In genomic region chr12:111164310-111164751, GRCm38 (mm10) we compare ENCODE assay signal across 8 mouse cellular contexts. TPM values are rescaled to one million over a fixed set of nuclear protein-coding genes. Genes with fewer than 3 reads are reported as not detected.
DNase-seq lines count a peak whose midpoint lies in the region; ATAC-seq lines count a peak whose summit lies in the region.

No protein-coding gene starts in this region.

- H3K9me3 ChIP-seq in embryonic facial prominence, embryonic 12.5 days, result no peaks in the 10 kb centered on the region
- no peaks in the 10 kb centered on the region for H3K9me3 ChIP-seq in limb, embryonic 10.5 days (replicated peaks)
- no peaks in the 10 kb centered on the region for H3K9me3 ChIP-seq in midbrain, embryonic 12.5 days

- no peaks in the 10 kb centered on the region for H3K36me3 ChIP-seq in embryonic facial prominence, embryonic 12.5 days
- no peaks in the 10 kb centered on the region for H3K36me3 ChIP-seq in limb, embryonic 10.5 days
- H3K36me3 ChIP-seq in midbrain, embryonic 12.5 days, result no peaks in the 10 kb centered on the region

- H3K27me3 ChIP-seq in embryonic facial prominence, embryonic 12.5 days, result no peaks in the 10 kb centered on the region
- 0 out of 2 replicates have a peak, but pooled peaks cover under 1% of the 10 kb centered on the region for H3K27me3 ChIP-seq in limb, embryonic 10.5 days (ENCODE audit: low read depth, poor library complexity, severe bottlenecking)
- no peaks in the 10 kb centered on the region for H3K27me3 ChIP-seq in midbrain, embryonic 12.5 days

- H3K4me3 ChIP-seq in embryonic facial prominence, embryonic 12.5 days, result peak overlapping the region; percentile 34
- H3K4me3 ChIP-seq in limb, embryonic 10.5 days, result peak overlapping the region; percentile 49
- H3K4me3 ChIP-seq in midbrain, embryonic 12.5 days, result peak overlapping the region; percentile 34

- H3K9ac ChIP-seq in embryonic facial prominence, embryonic 12.5 days, result peak overlapping the region; percentile 47; the same call in 1 of the 2 replicates
- peak overlapping the region; percentile 50; the same call in 1 of the 2 replicates for H3K9ac ChIP-seq in midbrain, embryonic 12.5 days (replicated peaks)

- peak; percentile 84 for DNase-seq in adrenal gland, postnatal 25 days
- DNase-seq in heart, adult 18-20 months, result peak; percentile 93 to 95
- peak; percentile 90 for DNase-seq in kidney, adult 18-20 months
- peak; percentile 84 for DNase-seq in limb, embryonic 10.5 days (ENCODE audit: low spot score)
- peak; percentile 87 for DNase-seq in skeletal muscle tissue, adult 2 months (ENCODE audit: low read depth, low spot score)

- peak overlapping the region; percentile 53 for H3K4me2 ChIP-seq in embryonic facial prominence, embryonic 12.5 days (replicated peaks)
- H3K4me2 ChIP-seq in midbrain, embryonic 12.5 days (replicated peaks), result peak overlapping the region; percentile 57

- H3K4me1 ChIP-seq in embryonic facial prominence, embryonic 12.5 days, result peaks cover 26% of the 10 kb centered on the region
- peaks cover 50% of the 10 kb centered on the region for H3K4me1 ChIP-seq in limb, embryonic 10.5 days
- peaks cover 52% of the 10 kb centered on the region for H3K4me1 ChIP-seq in midbrain, embryonic 12.5 days

- H3K27ac ChIP-seq in embryonic facial prominence, embryonic 12.5 days, result peak overlapping the region; percentile 84
- peak overlapping the region; percentile 91 for H3K27ac ChIP-seq in limb, embryonic 10.5 days
- H3K27ac ChIP-seq in midbrain, embryonic 12.5 days (replicated peaks), result peak overlapping the region; percentile 88

- 6% methylated on average over 13 of the region's 13 CpGs for WGBS in embryonic facial prominence, embryonic 12.5 days
- WGBS in limb, embryonic 10.5 days, result 6% methylated on average over 13 of the region's 13 CpGs
- WGBS in midbrain, embryonic 12.5 days, result 2% methylated on average over 13 of the region's 13 CpGs

- peak; percentile 68 for ATAC-seq in embryonic facial prominence, embryonic 12.5 days (ENCODE audit: insufficient number of reproducible peaks, insufficient read depth, low FRiP score, low TSS enrichment)
- ATAC-seq in midbrain, embryonic 12.5 days (ENCODE audit: low FRiP score, low read depth), result peak; percentile 85
- no peak for ATAC-seq in erythroid progenitor cell, adult 5-6 weeks (replicated peaks; ENCODE audit: low FRiP score, poor library complexity, severe bottlenecking)

RNA-seq across cellular contexts. Expression of gene Traf3, which starts 1.8 kb away (rescaled TPM):
- 31.6 and 32.4 TPM in 2 replicates for total RNA-seq in adrenal gland, postnatal 25 days (2021)
- polyA plus RNA-seq in embryonic facial prominence, embryonic 12.5 days (2016; fragmentation: Nextera tagmentation; extraction: Ambion mirVana), result 15.8 TPM in 2 replicates
- 10 to 100 TPM; 14.2 to 14.3 TPM for total RNA-seq in heart, adult 18-20 months (2021)
- 9.6 and 10.9 TPM in 2 replicates for polyA plus RNA-seq in limb, embryonic 10.5 days (2016; fragmentation: Nextera tagmentation; extraction: Ambion mirVana)
- 20.4 and 20.9 TPM in 2 replicates for polyA plus RNA-seq in midbrain, embryonic 12.5 days (2016; fragmentation: Nextera tagmentation; extraction: Ambion mirVana)
- 1.8 and 2.5 TPM in 2 replicates for total RNA-seq in erythroid progenitor cell, adult 5-6 weeks (2015; ENCODE audit: low replicate concordance)
- 1.9 and 2.3 TPM in 2 replicates for total RNA-seq in erythroid progenitor cell, adult 5-6 weeks (2017; ENCODE audit: low replicate concordance)

RNA-seq across cellular contexts. Expression of gene 4930595D18Rik, which starts 20.0 kb away (rescaled TPM):
- not detected in 2 replicates for total RNA-seq in adrenal gland, postnatal 25 days (2021)
- polyA plus RNA-seq in embryonic facial prominence, embryonic 12.5 days (2016; fragmentation: Nextera tagmentation; extraction: Ambion mirVana), result not detected in 2 replicates
- not detected for total RNA-seq in heart, adult 18-20 months (2021)
- polyA plus RNA-seq in limb, embryonic 10.5 days (2016; fragmentation: Nextera tagmentation; extraction: Ambion mirVana), result not detected in 2 replicates
- not detected in 2 replicates for polyA plus RNA-seq in midbrain, embryonic 12.5 days (2016; fragmentation: Nextera tagmentation; extraction: Ambion mirVana)
- not detected in 2 replicates for total RNA-seq in erythroid progenitor cell, adult 5-6 weeks (2015; ENCODE audit: low replicate concordance)
- not detected in 2 replicates for total RNA-seq in erythroid progenitor cell, adult 5-6 weeks (2017; ENCODE audit: low replicate concordance)
